Mouse (Mus musculus): ENCODE results near the gene Mgll. TPM values are rescaled to one million over a fixed set of nuclear protein-coding genes. Genes with fewer than 3 reads are reported as not detected.

The Mgll gene
- total RNA-seq, 2 experiments from 2014 or later, result 178 to 182 TPM

GRCm38 (mm10) chr6:88741041-88741440, 16.8 kb downstream of the Mgll start:
- TF ChIP-seq CTCF (conservative IDR thresholded peaks at IDR 0.05), result no peak

GRCm38 (mm10) chr6:88741791-88742190, 17.6 kb downstream of the Mgll start:
- Histone ChIP-seq H3K27ac (peak overlapping the region; percentile 80), H3K4me3 (peak overlapping the region; percentile 12; the same call in 1 of the 2 replicates)
- TF ChIP-seq CTCF (conservative IDR thresholded peaks at IDR 0.05), result no peak
- peak; percentile 55 to 60 for DNase-seq (ENCODE audit: low spot score in 2 of 2)

More at GRCm38 (mm10) chr6:88741041-88741440, 16.8 kb downstream of the Mgll start:
- Histone ChIP-seq H3K27ac (peak overlapping the region; percentile 80), H3K4me3 (no peak overlapping the region)
- DNase-seq (ENCODE audit: low spot score in 2 of 2), result no peak

DNA sequence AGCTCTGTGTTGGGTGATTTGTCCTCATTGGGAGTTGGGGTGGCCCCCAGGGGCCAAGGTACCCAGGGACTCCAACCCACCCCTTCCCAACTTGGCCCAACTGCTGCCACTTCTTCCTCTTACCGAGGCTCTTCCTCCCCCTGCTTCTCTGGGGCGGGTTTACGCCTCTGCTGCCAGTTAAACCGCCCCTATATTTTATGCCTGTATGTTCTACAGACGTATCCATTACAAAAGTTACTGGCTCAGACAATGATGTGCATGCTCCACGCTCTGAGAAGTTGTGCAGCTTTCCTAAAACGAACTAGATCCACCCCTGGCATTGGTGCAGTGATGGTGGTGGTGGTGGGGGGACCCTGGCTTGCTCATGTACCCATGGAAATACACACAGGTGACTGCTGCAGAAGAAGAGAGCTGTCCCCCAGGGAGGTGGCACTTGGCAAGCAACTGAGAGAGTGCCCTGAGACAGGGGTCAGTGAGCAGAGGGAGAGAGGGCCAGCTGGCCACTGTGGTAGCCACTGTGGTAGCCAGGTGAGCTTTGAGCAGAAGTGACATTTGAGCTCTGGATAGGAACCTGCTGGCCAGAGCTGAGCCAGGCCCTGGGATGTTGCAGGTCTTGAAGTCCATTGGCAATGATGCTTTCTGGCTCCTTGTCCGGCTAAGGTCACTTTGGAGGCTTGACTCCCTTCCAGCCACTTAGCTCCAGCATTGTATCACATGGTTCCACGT, 18.2 kb downstream of the Mgll start:
- DNase-seq (ENCODE audit: low spot score in 2 of 2), result no peak
- Histone ChIP-seq H3K27ac (peak overlapping the region; percentile 80), H3K4me3 (peak overlapping the region; percentile 12; the same call in 1 of the 2 replicates)
- no peak for TF ChIP-seq CTCF (conservative IDR thresholded peaks at IDR 0.05)

DNA sequence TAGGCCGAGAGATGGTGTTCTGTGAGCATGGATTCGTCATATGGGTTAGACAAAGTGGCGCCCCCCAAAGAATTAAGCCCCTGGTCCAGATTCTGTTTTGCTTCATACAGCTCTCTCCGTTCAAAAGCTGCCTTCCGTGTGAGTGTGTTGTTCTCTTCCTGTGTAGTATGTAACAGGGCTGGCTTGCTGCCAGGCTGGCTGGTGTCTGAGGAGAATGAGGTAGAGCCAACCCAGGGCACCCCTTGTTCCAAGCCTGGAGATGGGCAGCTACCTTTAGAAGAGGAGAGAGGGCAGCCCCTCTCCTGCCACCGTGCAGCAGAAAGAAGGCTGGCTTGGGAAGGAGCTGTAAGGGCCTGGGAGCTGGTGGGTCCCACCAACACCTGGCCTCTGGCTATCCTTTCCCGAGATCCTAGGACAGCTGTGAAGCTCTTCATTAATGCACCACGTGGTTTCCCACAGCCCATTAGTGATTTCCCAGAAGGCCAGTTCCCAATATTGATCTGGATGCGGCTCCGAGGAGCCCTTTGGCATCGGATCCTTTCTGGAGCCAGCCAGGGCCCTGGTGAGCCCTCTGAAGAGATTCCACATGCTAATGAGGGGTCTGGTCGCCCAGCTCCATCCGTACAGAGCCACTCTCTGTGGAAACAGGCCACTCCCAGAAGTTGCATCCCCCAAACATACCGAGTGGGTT, 19.5 kb downstream of the Mgll start:
- Histone ChIP-seq H3K27ac (peak overlapping the region; percentile 80), H3K4me3 (no peak overlapping the region)
- TF ChIP-seq CTCF (conservative IDR thresholded peaks at IDR 0.05), result no peak
- no peak for DNase-seq (ENCODE audit: low spot score in 2 of 2)

DNA sequence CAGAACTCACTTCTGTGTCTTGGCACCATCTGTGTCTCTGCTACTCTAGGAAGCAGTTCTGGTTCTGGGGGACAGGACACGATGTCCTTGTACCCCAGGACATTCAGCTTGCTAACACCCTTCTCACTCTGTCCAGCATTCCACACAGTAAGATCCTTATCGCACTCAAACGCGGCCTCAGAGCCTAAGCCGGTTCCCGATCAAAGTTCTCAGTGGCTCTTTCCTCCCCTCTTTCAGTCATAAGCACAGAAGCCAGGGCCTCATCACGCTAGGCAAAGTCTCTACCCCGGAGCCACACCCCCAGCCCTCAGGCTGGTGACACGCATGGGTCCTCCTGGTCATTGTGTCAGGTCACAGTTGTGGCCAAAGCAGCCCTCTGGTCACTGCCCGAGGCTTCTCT, 20.8 kb downstream of the Mgll start:
- no peak for DNase-seq (ENCODE audit: low spot score in 2 of 2)
- TF ChIP-seq CTCF (conservative IDR thresholded peaks at IDR 0.05), result no peak
- Histone ChIP-seq H3K4me3 (no peak overlapping the region), H3K27ac (no peak overlapping the region)

- TF ChIP-seq CTCF (conservative IDR thresholded peaks at IDR 0.05), result no peak
- H3K27ac ChIP-seq, result no peak overlapping the region
- H3K4me3 ChIP-seq, result no peak overlapping the region
- DNase-seq (ENCODE audit: low spot score in 2 of 2), result no peak
Measured at GRCm38 (mm10) chr6:88746271-88746670, 22.1 kb downstream of the Mgll start.

- DNase-seq (ENCODE audit: low spot score in 2 of 2), result no peak
- no peak for TF ChIP-seq CTCF (conservative IDR thresholded peaks at IDR 0.05)
- no peak overlapping the region for H3K27ac ChIP-seq
- no peak overlapping the region for H3K4me3 ChIP-seq
Measured at GRCm38 (mm10) chr6:88747296-88748040, 23.3 kb downstream of the Mgll start.

DNA sequence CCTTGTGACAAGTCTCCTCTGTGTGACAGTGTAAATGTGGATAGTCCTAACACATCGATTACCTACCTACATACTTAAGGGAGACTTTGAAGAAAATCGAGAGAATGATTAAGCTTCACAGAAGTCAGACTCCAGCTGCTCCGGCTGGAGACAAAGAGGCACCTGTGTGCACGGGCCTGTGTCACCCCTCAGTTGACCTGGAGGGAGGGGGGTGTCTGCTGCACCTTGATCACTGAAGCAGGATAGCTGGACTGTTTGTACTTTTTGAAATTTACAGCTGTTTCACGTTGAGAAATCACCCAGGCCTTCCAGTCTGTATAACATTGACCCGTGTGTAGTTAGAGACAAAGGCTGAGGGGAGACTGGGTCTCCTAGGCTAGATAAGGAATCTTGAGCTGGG, 26.7 kb downstream of the Mgll start:
- DNase-seq (ENCODE audit: low spot score in 2 of 2), result no peak
- peak overlapping the region; percentile 43; the same call in 1 of the 2 replicates for H3K27ac ChIP-seq
- no peak for TF ChIP-seq CTCF (conservative IDR thresholded peaks at IDR 0.05)
- H3K4me3 ChIP-seq, result no peak overlapping the region

DNA sequence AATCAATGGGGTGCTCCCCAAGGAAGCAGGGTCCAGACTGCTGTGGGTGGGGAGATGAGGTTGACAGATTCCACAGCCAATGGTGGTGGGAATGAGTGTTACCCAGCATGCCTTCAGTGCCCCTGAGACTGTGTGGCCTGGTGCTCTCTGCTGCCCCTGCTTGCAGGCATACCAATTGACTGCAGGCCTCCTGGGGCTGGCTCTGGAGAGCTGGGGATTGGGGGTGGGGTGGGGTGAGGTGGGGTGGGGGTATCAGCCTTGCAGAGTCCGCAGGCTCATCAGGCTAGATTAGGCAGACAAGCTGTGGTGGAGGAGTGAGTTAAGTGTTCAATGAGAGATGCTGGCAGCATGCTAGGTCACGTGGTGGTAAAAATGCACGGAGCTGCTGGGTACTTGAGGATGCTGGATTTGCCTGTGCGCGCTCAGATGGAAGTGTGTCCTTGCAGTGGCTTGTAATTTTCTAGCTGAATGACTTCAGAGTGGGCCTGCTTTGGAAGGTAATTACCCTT, 28.6 kb downstream of the Mgll start:
- Histone ChIP-seq H3K4me3 (no peak overlapping the region), H3K27ac (peak overlapping the region; percentile 72)
- DNase-seq (ENCODE audit: low spot score in 2 of 2), result peak; percentile 53 to 66
- peak; percentile 50 for TF ChIP-seq CTCF (conservative IDR thresholded peaks at IDR 0.05)

DNA sequence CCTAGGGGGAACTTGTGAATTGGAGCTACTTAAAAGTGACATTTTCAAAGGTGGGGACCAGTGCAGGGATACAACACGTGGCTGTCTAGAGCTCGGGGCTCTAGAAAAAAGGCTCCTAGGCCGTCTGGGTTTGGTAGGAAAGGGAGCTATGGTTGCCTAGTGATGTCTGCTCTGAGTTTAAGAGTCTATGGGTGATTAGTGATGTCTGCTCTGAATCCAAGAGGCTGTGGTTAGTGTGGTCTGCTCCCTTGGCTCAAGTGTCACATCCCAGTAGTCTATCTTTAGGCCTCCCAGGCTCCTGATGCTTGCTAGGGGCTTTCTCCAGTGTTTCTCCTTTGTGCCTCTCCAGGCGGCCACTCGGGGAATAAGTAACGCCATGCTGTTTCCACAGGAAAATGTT, 29.4 kb downstream of the Mgll start:
- no peak for DNase-seq (ENCODE audit: low spot score in 2 of 2)
- no peak for TF ChIP-seq CTCF (conservative IDR thresholded peaks at IDR 0.05)
- Histone ChIP-seq H3K27ac (peak overlapping the region; percentile 67), H3K4me3 (no peak overlapping the region)

DNA sequence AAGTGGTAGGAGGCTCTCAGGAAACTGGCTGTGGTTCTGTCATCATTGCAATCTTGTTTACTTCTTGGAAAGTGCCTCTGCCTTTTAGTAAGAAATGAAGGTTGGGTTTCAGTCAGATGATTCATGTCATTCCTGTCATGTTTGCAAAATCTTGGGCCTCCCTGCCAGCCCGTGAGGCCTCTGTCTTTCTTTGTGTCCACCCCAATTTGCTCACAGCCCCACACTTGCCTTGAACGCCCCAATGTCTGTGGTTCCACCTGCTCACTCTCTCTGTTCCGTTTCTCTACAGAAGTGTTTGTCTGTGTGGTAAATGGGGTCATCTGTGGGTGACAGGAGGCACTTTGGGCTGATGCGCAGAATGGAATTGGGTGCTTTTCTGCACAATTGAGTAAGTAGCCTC, 32.8 kb downstream of the Mgll start:
- no peak overlapping the region for H3K4me3 ChIP-seq
- peak overlapping the region; percentile 46; the same call in 1 of the 2 replicates for H3K27ac ChIP-seq
- no peak for TF ChIP-seq CTCF (conservative IDR thresholded peaks at IDR 0.05)
- no peak for DNase-seq (ENCODE audit: low spot score in 2 of 2)

DNA sequence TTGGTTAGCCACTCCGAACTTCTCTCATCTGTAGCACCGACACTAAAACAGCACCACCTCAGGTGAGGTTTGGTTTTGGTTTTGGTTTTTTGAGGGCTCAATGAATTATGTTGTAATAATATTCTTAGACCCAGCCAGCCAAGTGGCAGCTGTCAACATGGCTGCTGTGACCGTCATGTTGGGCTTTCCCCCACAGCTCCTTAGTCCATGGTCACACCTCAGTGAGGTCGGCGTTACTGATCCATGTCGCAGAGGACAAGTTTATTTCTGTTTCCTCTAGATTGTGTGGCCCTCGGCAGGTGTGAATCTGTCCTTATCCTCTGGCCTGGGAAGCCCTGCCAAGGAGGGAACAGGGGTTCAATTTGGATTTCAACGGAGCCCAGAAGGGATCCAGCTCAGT, 33.9 kb downstream of the Mgll start:
- DNase-seq (ENCODE audit: low spot score in 2 of 2), result no peak
- Histone ChIP-seq H3K27ac (peak overlapping the region; percentile 91), H3K4me3 (no peak overlapping the region)
- TF ChIP-seq CTCF (conservative IDR thresholded peaks at IDR 0.05), result no peak
